Mouse (Mus musculus): ENCODE data around the gene F12.

F12 gene

DNA sequence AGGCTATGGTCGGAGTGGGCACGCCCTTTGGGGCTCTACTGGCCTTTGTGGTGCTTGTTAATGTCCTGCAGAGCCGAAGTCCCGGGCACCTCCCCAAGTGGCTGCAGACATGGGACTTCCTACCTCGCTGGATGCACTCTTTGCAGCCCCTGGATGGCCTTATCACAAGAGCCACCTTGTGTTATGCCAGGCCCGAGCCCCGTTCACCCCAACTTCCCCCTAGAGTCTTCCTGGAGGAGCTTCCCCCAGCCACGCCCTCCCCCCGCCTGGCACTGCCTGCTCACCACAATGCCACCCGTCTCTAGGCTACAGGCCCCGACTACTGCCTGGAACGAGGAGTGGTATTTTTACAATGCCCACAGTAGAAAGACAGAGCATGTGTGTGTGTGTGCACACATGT lies 13.3 kb downstream of the F12 start:
- no peak for DNase-seq (ENCODE audit: low spot score in 2 of 2)

DNA sequence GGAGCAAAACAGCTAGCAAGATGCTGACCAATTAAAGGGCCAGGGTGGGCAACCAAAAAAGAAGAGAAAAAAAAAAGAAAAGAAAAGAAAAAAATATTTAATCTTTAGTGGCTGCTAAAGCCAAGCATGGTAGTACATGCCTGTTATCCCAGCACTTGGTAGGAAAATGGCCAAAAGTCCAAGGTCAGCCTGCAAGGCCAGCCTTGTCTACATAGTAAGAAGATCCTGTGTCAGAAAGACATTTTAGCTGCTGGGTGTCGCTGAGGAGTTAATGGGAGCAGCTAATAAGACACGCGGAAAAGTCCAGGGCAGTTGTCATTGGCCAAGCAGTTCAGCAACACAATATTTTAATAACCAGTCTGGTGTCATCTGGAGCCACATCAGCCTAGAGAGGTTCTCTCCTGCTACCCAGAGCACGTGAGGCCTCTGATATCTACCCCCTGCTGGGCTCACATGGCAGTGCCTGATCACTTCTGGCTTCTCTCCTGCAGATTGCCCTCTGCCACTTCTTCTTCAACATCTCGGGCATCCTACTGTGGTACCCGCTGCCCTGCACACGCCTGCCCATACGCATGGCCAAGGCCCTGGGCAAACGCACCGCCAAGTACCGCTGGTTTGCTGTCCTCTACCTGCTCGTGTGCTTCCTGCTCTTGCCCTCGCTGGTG lies 13.8 kb downstream of the F12 start:
- DNase-seq (ENCODE audit: low spot score in 2 of 2) = no peak

DNA sequence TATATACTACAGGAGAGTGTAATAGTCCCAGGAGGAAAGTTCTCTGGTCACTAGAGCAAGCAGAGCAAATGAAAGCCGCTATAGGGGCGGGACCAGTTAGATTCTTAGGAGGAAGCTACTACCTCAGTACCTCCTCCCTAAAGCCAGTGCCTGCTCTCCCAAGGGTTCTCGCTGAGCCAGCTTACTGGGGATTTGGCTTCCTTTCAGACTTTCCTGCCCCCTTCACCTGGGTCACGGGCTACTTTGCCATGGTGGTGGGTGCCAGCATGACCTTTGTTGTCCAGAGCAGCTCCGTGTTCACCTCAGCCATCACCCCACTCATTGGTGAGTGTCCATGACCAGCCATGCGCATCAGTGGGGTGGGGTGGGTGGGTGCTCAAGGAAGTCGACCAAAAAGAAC lies 14.8 kb downstream of the F12 start:
- DNase-seq (ENCODE audit: low spot score in 2 of 2) = no peak

DNA sequence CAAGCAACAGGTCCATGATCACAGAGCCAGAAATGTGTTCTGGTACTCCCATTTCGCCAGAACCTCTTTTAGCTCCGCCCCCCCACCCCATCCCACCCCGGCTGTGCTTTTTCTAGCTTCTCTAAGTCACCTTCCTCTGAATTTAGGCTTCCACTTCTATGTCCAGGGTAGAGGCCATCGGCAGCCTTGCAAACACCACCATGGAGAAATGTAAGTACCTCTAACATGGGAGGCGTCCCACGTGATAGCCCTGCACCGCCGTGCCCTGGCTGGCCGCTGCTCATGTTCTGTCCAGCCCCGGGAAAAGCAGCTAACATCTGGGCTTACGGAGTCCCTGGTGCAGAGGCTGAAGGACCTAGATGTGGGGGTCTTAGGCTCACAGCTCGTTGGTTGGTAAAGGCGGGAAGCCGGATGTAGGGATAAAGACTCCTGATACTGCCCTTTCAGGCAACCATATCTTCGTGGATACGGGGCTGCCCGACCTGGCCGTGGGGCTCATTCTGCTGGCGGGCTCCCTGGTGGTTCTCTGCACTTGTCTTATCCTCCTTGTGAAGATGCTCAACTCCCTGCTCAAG lies 18.0 kb downstream of the F12 start:
- DNase-seq (ENCODE audit: low spot score in 2 of 2) = no peak

DNA sequence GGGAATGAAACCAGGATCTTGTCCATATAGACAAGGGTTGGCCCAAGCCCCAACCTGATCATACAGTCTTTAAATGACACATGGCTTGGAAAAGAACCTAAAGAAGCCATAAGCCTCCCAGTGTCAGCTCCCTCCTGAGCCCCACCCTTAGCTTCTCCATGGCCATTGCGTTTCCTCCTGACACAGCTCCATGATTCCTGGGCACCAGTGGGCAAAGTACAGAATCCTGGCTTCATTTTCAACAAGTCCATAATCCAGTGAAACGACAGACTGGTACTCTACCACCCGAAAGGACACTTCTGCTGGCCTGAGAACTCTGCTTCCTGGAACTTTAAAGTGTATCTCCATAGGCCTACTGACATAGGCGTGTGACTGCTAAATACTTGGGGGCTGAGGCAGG lies 19.3 kb downstream of the F12 start:
- no peak for DNase-seq (ENCODE audit: low spot score in 2 of 2)

DNA sequence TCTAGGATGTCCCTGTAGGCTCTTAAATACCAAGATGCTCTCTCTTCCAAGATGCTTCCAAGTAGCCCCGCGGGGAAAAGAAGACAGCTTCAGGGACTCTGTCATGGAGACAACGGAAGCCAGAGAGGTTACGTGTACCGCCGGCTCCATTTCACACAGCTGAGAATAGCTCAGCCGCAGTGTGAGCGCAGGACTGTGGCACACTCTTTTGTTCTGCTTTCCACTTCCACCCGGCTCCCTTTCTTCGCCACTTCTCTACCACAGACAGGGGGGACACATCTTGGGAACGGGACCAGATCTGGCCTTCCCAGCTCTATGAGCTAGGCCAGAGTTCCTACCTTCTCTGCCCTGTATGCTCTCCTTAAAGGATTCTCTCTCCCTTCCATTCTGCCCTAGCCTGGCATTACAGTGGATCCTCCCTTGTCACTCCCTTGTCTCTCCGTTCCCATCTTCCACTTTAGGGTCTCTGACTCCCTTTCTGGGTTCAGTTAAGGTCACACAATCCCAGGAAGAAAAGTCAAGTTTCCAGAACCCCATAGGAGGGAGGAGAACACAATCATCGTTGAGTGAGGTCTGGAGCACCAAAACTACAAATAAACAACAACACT lies 20.7 kb downstream of the F12 start:
- no peak for DNase-seq (ENCODE audit: low spot score in 2 of 2)

DNA sequence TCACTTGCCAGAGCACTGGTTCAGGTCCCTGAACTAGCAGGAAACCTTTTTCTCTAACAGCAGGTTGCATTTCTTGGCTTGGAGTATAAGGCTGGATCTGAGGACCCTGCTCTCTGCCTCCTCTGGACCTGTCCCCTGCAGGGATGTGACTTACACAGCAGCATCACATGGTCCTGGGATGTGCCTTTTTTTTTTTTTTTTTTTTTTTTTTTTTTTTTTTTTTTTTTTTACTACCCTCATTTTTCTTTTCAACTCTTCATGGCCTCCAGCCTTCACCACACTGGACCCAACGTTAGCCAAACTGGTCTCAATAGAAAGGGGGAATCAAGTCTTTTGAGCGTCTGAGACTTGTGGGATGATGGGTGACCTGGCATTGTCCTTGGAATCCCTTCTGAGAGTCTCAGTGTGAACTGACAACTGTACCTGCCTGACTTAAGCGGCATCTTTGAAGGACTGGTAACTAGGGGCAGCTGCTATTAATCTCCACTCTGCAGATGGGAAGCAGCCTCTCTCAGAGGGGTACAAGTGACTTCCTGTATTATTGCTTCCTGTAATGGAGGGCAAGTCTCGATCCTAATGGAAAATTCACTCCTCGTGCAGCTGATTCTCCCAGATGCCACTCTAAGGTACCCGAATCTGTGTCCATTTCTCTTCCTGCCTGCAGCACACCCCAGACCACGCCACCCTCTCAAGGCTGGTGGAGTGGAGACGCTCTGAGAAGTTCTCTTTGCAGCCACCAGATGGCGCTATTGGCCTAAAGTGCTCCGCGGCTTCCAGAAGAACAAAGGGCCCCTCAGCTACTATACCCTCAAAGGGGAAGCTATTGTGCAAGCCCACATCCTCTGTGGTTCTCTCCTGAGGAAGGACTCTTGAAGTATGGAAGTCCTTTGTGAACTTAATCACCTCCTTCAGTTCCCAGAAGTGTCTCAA lies 21.5 kb downstream of the F12 start:
- DNase-seq (ENCODE audit: low spot score in 2 of 2) = peak; percentile 56 to 78

DNA sequence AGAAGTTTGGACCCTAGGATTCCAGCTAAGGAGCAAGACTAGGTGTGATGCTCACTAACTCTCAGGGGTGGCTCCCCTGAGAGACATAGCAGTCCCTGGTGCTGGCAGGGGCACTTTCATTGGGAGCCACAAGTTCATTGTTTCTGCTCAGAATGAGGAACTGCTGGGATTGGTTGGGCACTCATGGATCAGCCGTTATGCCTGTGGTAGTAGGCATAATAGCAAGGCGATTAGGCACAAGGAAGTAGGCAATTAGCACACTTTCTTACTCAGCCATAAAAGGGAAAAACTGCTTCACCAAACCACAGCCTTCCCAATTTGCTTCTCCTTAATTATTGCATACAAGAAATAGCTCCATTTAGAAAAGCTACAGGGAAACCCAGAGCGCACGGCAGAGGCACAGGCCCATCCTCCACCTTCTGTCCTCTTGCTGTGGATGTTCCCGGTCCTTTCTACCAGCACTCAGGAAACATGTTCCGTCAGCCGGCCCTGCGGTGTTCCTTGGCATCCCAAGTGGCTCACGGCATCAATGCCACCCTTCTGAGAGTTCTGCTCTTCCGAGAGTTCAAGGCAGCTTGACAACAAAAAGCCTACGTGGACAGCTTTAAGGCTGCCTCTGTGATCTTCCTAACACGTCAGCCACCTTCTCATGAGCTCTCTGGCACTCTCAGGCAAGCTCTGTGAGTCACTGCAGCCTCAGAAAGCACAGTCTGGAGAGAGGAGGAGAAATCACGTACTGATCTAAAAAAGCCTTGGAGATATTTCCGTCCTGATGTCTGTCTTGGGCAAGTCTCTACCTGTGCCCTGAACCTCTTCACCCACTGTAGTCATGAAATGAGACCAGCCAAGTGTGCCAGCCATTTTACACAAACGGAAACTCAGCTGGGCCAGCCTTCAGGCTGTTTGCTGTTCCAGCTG lies 22.4 kb downstream of the F12 start:
- no peak for DNase-seq (ENCODE audit: low spot score in 2 of 2)

DNA sequence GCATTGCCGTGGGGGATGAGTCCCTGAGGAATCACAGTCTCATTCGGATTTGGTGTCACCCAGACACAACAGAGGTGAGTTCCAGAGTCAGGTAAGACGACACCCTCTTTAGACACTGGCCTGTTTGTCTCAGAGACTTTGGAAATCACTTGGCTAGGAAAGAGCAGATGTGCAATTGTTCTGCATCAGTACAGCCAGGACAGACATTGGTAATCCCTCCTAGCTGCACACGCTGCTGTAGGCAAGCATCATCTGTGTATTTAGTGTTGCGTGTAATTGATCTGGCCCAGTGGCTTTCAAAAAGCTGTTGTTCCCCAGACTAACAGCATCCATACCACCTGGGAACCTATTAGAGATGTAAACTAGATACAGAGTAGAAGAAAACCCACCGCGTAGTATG lies 23.3 kb downstream of the F12 start:
- no peak for DNase-seq (ENCODE audit: low spot score in 2 of 2)

DNA sequence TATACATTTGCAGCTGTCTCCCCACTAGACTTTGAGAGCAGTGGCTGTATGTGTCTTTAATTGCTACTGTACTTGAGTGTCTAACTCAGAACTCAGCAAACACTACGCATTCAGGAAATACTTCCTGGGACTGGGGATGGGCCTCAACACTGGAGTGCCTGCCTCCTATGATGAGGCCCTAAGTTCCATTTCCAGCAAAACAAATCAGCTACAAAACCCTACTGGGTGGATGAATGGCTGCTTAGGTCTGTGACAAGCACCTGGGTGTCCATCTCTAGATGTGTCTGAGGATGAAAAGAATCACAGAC lies 26.6 kb downstream of the F12 start:
- DNase-seq (ENCODE audit: low spot score in 2 of 2) = no peak

DNA sequence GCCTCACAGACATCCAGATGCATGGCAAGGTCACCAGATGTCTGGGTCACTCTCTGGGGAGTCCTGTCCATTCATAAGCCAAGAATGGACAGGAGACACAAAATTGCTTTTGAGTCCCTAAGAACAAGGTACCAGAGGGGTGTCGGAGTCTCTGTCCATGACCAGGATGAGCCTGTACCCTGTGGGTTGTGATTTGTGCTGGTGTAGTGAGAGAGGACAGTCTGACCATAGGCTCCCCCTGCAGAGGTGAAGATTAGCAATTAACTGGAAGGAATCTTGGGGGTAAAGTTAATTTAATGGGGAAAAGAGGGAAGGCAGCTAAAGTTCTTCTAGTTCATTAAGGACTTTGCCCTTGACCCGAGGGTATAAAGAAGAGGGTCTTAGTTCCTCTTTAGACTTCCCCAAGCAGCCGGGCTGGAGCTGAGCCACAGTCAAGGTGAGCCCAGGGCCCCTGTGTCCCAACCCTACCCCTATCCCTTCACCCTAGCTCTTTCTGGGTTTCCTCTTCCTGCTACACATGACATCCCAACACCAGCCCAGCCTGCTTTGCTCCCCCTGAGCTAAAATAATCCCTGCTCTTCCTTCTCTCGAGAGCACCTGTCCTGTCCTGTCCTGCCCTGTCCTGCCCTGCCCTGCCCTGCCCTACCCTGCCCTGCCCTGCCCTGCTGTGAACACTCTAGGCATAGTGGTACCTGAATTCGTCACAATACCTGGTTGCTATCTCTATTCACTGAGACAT lies 27.1 kb downstream of the F12 start:
- DNase-seq (ENCODE audit: low spot score in 2 of 2) = no peak

DNA sequence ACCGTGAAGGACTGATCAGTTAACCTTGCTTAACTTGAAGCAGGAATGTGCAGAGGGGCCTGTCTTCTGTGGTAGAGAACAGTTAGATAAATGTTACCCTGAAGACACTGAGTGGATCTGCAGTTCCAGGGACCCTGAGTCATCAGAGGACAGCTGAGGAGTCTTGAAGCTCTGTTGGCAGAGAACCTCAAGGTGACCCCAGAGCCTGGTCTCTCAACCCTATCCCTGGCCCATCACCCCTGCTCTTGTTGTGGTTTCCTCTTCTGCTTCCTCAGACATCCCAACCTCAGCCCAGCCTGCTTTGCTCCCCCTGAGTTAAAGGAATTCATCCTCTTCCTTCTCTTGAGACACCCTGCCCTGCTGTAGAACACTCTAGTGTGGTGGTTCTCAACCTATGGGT lies 28.5 kb downstream of the F12 start, which contains the start of gene Slc34a1:
TSS of gene Slc34a1 (plus strand) at position 100 of the 400 bp plus-strand sequence.
- DNase-seq (ENCODE audit: low spot score in 2 of 2) = no peak

DNA sequence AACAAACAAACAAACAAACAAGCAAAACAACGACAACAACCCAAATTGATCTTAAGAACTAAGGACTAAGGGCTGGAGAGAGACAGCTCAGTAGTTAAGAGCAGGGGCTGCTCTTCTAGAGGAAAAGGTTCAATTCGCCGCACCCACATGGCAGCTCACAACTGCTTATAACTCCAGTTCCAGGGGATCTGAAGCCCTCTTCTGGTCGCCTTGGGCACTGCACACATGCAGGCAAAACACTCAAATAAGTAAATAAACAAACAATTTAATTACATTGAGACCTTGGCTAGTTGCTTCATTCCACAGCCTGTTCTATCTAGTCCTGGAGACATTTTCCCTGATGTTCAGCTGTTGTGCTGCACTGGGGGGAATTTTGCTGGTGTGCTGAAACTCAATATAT lies 33.7 kb downstream of the F12 start:
- peak in 1 of 2 experiments; percentile 42 for DNase-seq (ENCODE audit: low spot score in 2 of 2)

DNA sequence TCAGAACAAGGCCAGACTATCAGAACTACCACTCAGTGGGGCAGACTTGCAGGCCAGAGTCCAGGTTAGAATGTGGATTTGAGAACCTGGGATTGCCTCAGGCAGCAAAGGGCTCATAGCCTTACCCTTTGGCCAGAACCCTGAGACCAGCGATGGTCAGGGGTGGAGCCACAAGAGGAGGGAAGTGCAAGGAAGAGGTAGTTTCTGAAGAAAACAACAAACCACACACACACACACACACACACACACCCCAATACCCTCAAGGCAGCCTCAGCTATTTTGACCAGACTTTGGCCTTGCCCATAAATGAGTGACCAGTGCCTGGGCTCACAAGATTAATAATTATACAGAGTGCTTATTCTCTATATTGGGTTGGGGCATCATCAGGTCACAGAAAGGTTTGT lies 35.0 kb downstream of the F12 start:
- no peak for DNase-seq (ENCODE audit: low spot score in 2 of 2)

DNA sequence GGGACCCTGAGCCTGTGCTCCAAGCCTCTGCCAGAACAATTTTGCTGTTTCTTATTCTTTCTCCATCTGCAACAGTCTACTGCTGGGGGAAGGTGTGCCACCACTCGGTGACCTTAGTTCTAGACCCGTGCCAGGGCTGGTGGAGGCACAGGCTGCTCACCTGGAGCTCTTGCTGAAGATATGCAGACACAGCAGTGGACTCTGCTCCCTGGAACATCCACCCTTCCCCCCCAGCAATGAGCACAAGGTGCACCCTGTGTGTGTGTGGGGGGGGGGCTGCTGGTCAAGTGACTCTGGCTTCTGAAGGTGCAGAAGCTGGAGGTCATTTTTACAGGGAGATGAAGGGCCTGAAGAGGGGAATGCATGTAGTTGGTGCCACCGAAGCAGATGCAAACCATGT lies 35.9 kb downstream of the F12 start:
- DNase-seq (ENCODE audit: low spot score in 2 of 2) = no peak

DNA sequence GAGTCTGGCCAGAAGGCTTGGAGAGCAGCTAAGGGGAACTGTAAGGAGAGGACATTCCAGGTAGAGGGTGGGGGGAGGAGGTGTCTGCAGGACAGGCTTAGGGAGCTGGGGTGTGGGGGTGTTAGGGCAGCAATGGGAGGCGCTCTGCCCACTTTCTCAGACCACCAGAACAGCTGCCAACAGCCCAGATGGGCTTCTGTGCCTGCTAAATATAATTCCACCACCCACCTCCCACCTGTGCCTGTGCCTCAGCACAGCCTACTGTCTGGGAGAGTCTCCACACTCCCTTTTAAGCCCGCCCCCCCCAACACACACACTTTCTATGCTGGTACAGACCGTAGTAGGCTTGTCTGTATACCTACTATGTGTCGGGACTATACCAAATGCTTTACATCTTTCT lies 44.8 kb downstream of the F12 start:
- DNase-seq (ENCODE audit: low spot score in 2 of 2) = no peak

DNA sequence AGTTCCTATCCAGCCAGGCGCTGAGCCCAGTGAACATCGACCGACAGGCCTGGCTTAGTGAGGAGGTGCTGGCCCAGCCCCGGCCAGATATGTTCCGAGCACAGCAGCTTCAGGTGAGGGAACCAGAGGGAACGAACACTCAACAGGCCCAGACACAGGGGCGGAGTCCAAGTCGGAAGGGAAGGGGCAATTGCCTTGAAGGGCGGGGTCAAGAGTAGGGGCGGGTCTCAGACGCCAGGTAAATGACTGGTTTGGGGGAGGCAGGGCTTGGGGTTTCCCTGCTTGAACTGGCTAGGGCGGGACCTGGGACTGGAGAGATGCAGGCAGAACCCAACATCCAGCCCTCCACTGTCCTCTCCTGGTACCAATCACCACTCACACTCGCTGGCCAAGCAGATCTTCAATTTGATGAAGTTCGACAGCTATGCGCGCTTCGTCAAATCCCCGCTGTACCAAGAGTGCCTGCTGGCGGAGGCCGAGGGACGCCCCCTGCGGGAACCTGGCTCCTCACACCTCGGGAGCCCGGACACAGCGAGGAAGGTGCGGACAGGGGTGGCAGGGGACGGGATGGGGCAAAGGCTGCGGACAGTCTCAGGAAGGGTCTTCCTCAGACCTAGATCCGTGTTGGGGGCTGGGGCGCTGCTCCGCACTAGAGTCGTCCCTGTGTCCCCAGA lies 47.5 kb downstream of the F12 start:
- no peak for DNase-seq (ENCODE audit: low spot score in 2 of 2)

DNA sequence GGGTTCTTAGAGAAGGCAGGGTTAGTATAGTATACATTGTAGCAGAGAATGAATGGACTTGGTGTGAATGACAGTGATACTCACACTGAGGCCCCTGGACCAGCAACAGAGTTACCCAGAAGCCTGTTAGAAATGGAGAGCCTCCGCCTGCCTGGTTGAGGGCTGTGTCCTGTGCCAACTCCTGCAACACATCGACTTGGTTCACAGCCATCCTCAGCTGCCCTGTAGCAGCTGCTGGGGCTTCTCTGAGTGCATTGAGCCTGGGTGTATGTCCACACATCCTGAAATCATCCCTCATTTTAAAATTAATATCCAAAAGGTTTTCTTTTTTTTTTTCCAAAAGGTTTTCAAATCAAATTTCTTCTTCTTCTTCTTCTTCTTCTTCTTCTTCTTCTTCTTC lies 50.7 kb downstream of the F12 start:
- DNase-seq (ENCODE audit: low spot score in 2 of 2) = no peak

DNA sequence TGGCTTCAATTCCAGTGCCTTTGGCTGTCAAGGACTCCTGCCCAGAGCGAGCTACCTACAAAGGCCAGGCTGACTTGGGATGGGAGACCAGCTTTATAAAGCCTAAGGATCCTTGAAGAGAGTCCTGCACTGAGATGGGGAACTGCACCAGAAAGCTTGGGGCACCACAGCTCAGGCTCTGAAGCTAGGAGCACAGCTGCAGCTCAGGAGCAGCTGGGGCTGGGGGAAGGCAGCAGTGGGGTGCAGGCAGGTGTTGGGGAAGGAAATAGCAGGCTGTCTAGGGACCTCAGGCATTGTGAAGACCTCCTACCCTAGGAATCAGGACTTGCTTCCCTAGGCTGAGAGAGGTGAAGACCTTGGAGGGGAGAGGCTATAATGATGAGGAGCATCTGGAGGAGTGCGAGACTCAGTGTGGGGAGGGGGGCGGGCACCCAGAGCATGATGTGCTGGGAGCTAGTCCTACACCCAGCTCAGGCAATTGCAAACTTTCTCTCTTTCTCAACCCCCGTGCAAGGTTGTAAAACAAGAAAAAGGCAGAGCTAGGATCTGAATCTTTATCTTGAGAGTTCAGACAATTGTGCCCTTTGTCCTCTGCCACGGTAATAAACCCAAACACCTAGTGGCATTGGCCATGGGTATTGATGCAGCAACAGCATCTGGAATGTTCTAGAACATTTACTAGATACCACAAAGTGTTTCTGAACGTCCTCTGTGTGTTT lies 52.2 kb downstream of the F12 start:
- DNase-seq (ENCODE audit: low spot score in 2 of 2) = no peak

DNA sequence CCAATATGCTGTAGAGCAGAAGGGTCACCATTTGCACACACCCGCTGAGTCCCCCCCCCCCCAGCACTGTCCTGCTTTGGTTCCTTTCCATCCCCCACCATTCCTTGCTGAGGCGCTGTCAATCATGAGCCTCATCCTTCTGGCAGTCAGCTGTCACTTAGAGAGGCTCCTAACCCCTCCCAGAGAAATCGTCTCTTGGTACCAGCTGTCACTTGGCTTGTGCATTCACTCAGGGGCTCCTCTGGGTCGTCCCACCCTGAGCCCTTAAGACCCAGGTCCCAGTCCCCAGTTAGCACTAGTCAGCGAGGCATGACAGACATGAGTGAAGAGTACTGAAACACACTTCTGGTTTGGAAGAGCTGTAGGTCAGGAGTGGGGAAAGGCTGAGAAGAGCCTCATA lies 54.9 kb downstream of the F12 start:
- no peak for DNase-seq (ENCODE audit: low spot score in 2 of 2)

All from spleen, postnatal 14 days (tissue).